Mouse (Mus musculus) right cerebral cortex, postnatal 36 days (tissue): Measurements from ENCODE around the gene Pcdh10.

ENCODE experiments used
- DNase-seq, 2 experiments: peaks; one replicate each; pipeline ENCODE4 v3.0.0; 2022; ENCODE audit warnings: low spot score in 2 of 2, mixed read lengths in 1 of 2

Gene Pcdh10

GRCm38 (mm10) chr3:45378145-45378544 lies at the start of gene Pcdh10:
Pcdh10 (plus strand) TSS chr3:45378398.
- DNase-seq, result peak; percentile 98

- no peak for DNase-seq
Measured at GRCm38 (mm10) chr3:45355919-45356318, 22.3 kb upstream of the Pcdh10 start.

GRCm38 (mm10) chr3:45368952-45369351 lies 9.2 kb upstream of the Pcdh10 start:
- no peak for DNase-seq

- peak; percentile 77 to 80 for DNase-seq
Measured at GRCm38 (mm10) chr3:45375761-45376500, 2.3 kb upstream of the Pcdh10 start.

GRCm38 (mm10) chr3:45376501-45377390 lies 1.5 kb upstream of the Pcdh10 start:
- peak in 1 of 2 experiments; percentile 38 for DNase-seq

- DNase-seq, result no peak
Measured at GRCm38 (mm10) chr3:45377391-45377998, 703 bp upstream of the Pcdh10 start.

- DNase-seq, result peak in 1 of 2 experiments; percentile 16
Measured at GRCm38 (mm10) chr3:45379541-45379971, 1.4 kb downstream of the Pcdh10 start.

GRCm38 (mm10) chr3:45379972-45380761 lies 2.0 kb downstream of the Pcdh10 start:
- DNase-seq, result peak in 1 of 2 experiments; percentile 27

- DNase-seq, result peak in 1 of 2 experiments; percentile 33
Measured at GRCm38 (mm10) chr3:45380811-45381761, 2.9 kb downstream of the Pcdh10 start.

- DNase-seq, result no peak
Measured at GRCm38 (mm10) chr3:45382032-45382755, 4.0 kb downstream of the Pcdh10 start.

GRCm38 (mm10) chr3:45383831-45384230 lies 5.6 kb downstream of the Pcdh10 start:
- no peak for DNase-seq

GRCm38 (mm10) chr3:45385028-45385427 lies 6.8 kb downstream of the Pcdh10 start:
- DNase-seq, result peak in 1 of 2 experiments; percentile 49

- no peak for DNase-seq
Measured at GRCm38 (mm10) chr3:45385451-45385850, 7.3 kb downstream of the Pcdh10 start.

GRCm38 (mm10) chr3:45386512-45386911 lies 8.3 kb downstream of the Pcdh10 start:
- no peak for DNase-seq

- DNase-seq, result no peak
Measured at GRCm38 (mm10) chr3:45397101-45397500, 18.9 kb downstream of the Pcdh10 start.

GRCm38 (mm10) chr3:45403239-45403638 lies 25.0 kb downstream of the Pcdh10 start:
- no peak for DNase-seq

GRCm38 (mm10) chr3:45431691-45432090 lies 53.5 kb downstream of the Pcdh10 start:
- DNase-seq, result no peak

GRCm38 (mm10) chr3:45432172-45432765 lies 54.1 kb downstream of the Pcdh10 start:
- DNase-seq, result peak in 1 of 2 experiments; percentile 4
